Mouse (Mus musculus): ENCODE results near the gene Tmtc2. TPM values are rescaled to one million over a fixed set of nuclear protein-coding genes. Genes with fewer than 3 reads are reported as not detected.

The Tmtc2 gene
- total and polyA plus RNA-seq, 3 experiments: not detected

DNA sequence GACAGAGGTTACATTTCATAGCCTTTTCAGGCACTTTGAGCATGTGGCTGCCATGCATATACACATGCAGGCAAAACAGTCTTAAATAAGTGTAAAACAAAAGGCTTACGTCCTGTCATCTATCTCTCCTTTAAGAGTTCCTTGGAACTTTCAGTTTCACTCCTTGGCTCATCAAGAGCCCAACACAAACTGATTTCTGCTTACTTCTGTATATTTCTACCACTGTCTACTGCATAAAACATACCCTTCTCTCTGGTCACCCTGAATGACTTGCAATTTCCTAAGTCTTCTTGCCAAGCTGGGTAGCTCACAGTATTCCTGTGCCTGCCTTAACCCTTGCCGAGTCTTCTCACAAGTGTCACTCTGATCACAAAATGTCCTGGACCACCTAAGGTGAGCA, 26.2 kb downstream of the Tmtc2 start:
- Histone ChIP-seq H3K27ac (ENCODE audit: insufficient read depth, low read depth) (no peak overlapping the region), H3K9ac (ENCODE audit: insufficient read depth, low read depth) (no peak overlapping the region), H3K27me3 (replicated peaks) (no peaks in the 10 kb centered on the region), H3K4me1 (ENCODE audit: control insufficient read depth in 1 of 2, insufficient read depth in 2 of 2) (no peaks in the 10 kb centered on the region), H3K36me3 (replicated peaks in 1 of 2; ENCODE audit: control insufficient read depth in 1 of 2, insufficient read depth in 1 of 2, low read length in 1 of 2) (no peaks in the 10 kb centered on the region), H3K9me3 (replicated peaks; ENCODE audit: low read length) (peaks cover 67% of the 10 kb centered on the region), H3K4me2 (ENCODE audit: insufficient read depth, low read depth, poor library complexity, severe bottlenecking) (no peak overlapping the region), H3K4me3 (replicated peaks in 1 of 3; ENCODE audit: low read depth in 2 of 3, low read length in 2 of 3, poor library complexity in 1 of 3) (no peak overlapping the region), H3K79me2 (replicated peaks; ENCODE audit: control insufficient read depth, extremely low read depth, insufficient read depth, poor library complexity, severe bottlenecking) (no peaks in the 10 kb centered on the region)
- TF ChIP-seq JUND (conservative IDR thresholded peaks at IDR 0.05; ENCODE audit: low read depth, low read length) (no peak), KAT2A (IDR thresholded peaks at IDR 0.05; ENCODE audit: insufficient replicate concordance, low read length) (no peak), SIN3A (IDR thresholded peaks at IDR 0.05; ENCODE audit: low read length) (no peak), ZC3H11A (IDR thresholded peaks at IDR 0.05; ENCODE audit: low read depth, low read length) (no peak), USF2 (conservative IDR thresholded peaks at IDR 0.05; ENCODE audit: low read depth, low read length) (no peak)
- dilution Hi-C loops (cut with MboI; ENCODE audit: extremely low pct_ligation_motif_present, extremely low pct_unique_long_range_greater_than_20kb, low sequenced_read_pairs) (no loop called here), in situ Hi-C loops (cut with MboI; ENCODE audit: low pct_ligation_motif_present, low pct_unique_long_range_greater_than_20kb, low sequenced_read_pairs) (no loop called here)
- DNase-seq (ENCODE audit: extremely low read depth): no peak

DNA sequence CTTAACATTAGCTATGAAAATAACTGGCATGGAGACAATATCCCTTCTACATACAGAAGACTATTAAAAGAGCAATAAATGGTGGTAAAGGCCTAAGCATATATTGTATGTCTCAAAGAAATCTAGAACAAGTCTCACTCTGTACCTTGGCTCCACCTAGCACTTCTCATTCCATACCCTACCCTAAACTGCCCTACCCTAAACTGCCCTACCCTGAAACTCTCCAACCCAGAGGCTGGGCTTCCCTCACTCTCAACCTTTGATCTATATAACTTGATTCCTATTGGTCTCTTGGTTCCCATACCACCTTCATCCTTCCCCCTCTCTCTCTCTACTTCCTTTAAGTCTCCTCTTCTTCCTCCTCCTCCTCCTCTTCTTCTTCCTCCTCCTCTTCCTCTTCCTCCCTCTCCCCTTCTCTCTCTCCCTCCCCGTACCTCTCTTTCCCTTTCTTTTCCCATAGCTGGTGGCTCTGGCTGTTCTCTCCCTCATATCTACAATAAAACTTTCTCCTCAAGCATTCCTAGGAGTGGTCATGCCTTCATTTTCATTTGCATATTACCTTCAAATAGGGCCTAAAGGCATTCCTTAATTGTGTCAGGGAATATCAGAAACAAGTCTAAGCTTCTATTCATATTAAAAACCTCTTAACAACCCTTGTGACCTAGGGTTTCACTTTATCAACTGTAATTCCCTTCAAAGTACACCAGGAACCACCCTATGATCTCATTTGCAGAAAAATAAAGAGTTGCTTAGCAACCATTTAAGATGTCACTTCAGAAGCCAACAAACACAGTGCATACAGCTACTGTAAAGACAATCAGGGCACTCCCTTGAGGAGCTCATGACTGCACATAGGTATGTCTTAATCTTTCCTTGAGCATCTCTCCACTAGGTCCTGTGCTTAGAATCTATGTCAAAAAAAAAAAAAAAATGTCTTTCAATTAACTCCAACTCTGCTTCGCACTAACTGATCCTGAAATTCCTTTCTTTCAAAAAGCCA, 29.9 kb downstream of the Tmtc2 start:
- dilution Hi-C loops (cut with MboI; ENCODE audit: extremely low pct_ligation_motif_present, extremely low pct_unique_long_range_greater_than_20kb, low sequenced_read_pairs): no loop called here
- TF ChIP-seq RCOR1 (conservative IDR thresholded peaks at IDR 0.05; ENCODE audit: low read depth, low read length): no peak
- TF ChIP-seq CHD1 (IDR thresholded peaks at IDR 0.05; ENCODE audit: low read depth, low read length): no peak
- TF ChIP-seq RAD21 (IDR thresholded peaks at IDR 0.05; ENCODE audit: low read depth, low read length): no peak
- no peak for TF ChIP-seq JUND (conservative IDR thresholded peaks at IDR 0.05; ENCODE audit: low read depth, low read length)
- no peak for TF ChIP-seq HCFC1 (IDR thresholded peaks at IDR 0.05; ENCODE audit: low read depth, low read length)
- TF ChIP-seq E2F4 (IDR thresholded peaks at IDR 0.05; ENCODE audit: insufficient replicate concordance, low read depth, low read length): no peak
- no peak for TF ChIP-seq KAT2A (IDR thresholded peaks at IDR 0.05; ENCODE audit: insufficient replicate concordance, low read length)
- no peak for TF ChIP-seq ZMIZ1 (IDR thresholded peaks at IDR 0.05; ENCODE audit: low read depth, low read length)
- TF ChIP-seq ZC3H11A (IDR thresholded peaks at IDR 0.05; ENCODE audit: low read depth, low read length): no peak
- no peak for TF ChIP-seq NRF1 (IDR thresholded peaks at IDR 0.05; ENCODE audit: low read depth, low read length)
- no peak for TF ChIP-seq TCF12 (IDR thresholded peaks at IDR 0.05; ENCODE audit: low read depth, low read length)
- TF ChIP-seq IRF4 (IDR thresholded peaks at IDR 0.05; ENCODE audit: low read depth, low read length): no peak
- no peak for TF ChIP-seq PAX5 (IDR thresholded peaks at IDR 0.05; ENCODE audit: low read length)
- in situ Hi-C loops (cut with MboI; ENCODE audit: low pct_ligation_motif_present, low pct_unique_long_range_greater_than_20kb, low sequenced_read_pairs): no loop called here

More for the DNA sequence above, 29.9 kb downstream of the Tmtc2 start:
- no peak for DNase-seq (ENCODE audit: extremely low read depth)
- Histone ChIP-seq H3K4me2 (ENCODE audit: insufficient read depth, low read depth, poor library complexity, severe bottlenecking) (no peak overlapping the region), H3K79me2 (replicated peaks; ENCODE audit: control insufficient read depth, extremely low read depth, insufficient read depth, poor library complexity, severe bottlenecking) (no peaks in the 10 kb centered on the region), H3K27me3 (replicated peaks) (no peaks in the 10 kb centered on the region), H3K36me3 (replicated peaks in 1 of 2; ENCODE audit: control insufficient read depth in 1 of 2, insufficient read depth in 1 of 2, low read length in 1 of 2) (no peaks in the 10 kb centered on the region), H3K4me3 (replicated peaks in 1 of 3; ENCODE audit: low read depth in 2 of 3, low read length in 2 of 3, poor library complexity in 1 of 3) (no peak overlapping the region), H3K9ac (ENCODE audit: insufficient read depth, low read depth) (no peak overlapping the region), H3K27ac (ENCODE audit: insufficient read depth, low read depth) (no peak overlapping the region), H3K4me1 (ENCODE audit: control insufficient read depth in 1 of 2, insufficient read depth in 2 of 2) (no peaks in the 10 kb centered on the region), H3K9me3 (replicated peaks; ENCODE audit: low read length) (peaks cover 69% of the 10 kb centered on the region)

Data from CH12.LX (cell line).